Mouse (Mus musculus) ES-Bruce4 (cell line): ENCODE results near the gene Baz2a. TPM values are rescaled to one million over a fixed set of nuclear protein-coding genes. Genes with fewer than 3 reads are reported as not detected.
A peak's percentile ranks its signal among the peaks of the same experiment; 100 is the strongest.
"Not testable (repeated sequence)": the region's sequence is repeated elsewhere in the genome, so short reads cannot be mapped to it uniquely, and the experiment has no call there.

Experiments
- H3K27ac ChIP-seq: 2 replicates; pipeline ENCODE4 v1.5.1; 2012; ENCODE audit warnings: low read length, inconsistent platforms; ENCODE audit not compliant: insufficient read depth
- H3K27me3 ChIP-seq: 2 replicates; pipeline ENCODE4 v1.6.1; 2012; ENCODE audit warnings: mild to moderate bottlenecking, low read length, inconsistent platforms; ENCODE audit not compliant: control insufficient read depth, poor library complexity, insufficient read depth, severe bottlenecking
- H3K36me3 ChIP-seq: 2 replicates; pipeline ENCODE4 v1.6.1; 2012; ENCODE audit warnings: inconsistent platforms, mild to moderate bottlenecking, low read length, moderate library complexity; ENCODE audit not compliant: control insufficient read depth, poor library complexity, insufficient read depth, severe bottlenecking
- H3K4me1 ChIP-seq: one replicate; pipeline ENCODE4 v1.8.1; 2011; ENCODE audit warnings: low read length; ENCODE audit not compliant: control insufficient read depth, insufficient read depth
- H3K4me3 ChIP-seq: 2 replicates; pipeline ENCODE4 v1.5.1; 2011; ENCODE audit warnings: low read depth, mild to moderate bottlenecking, low read length
- H3K9ac ChIP-seq: 2 replicates; pipeline ENCODE4 v1.6.1; 2012; ENCODE audit warnings: low read depth, mild to moderate bottlenecking, inconsistent platforms; ENCODE audit not compliant: poor library complexity, severe bottlenecking
- H3K9me3 ChIP-seq: replicated peaks from 2 replicates; pipeline ENCODE4 v1.6.1; 2012; ENCODE audit warnings: mild to moderate bottlenecking, low read length, inconsistent platforms; ENCODE audit not compliant: control insufficient read depth, poor library complexity, insufficient read depth, severe bottlenecking
- CTCF ChIP-seq: IDR thresholded peaks from one replicate; pipeline ENCODE4 v1.8.1; 2011; ENCODE audit warnings: low read depth, low read length
- EP300 ChIP-seq: IDR thresholded peaks from 2 replicates; pipeline ENCODE4 v1.6.1; 2011; ENCODE audit warnings: low read depth, low read length; ENCODE audit not compliant: insufficient read depth
- POLR2A ChIP-seq: IDR thresholded peaks from one replicate; pipeline ENCODE4 v1.8.1; 2011; ENCODE audit warnings: low read length; ENCODE audit not compliant: insufficient read depth
- polyA plus RNA-seq: library from polyadenylated mRNA; stranded (reverse); fragments of >200 nt; gene quantifications from 2 replicates; pipeline ENCODE4 v1.2.4, GENCODE M21; 2011; ENCODE audit warnings: low read depth; ENCODE audit not compliant: missing spikeins, insufficient read depth, insufficient read length

Baz2a gene
- polyA plus RNA-seq, 1 experiment = 166 TPM

DNA sequence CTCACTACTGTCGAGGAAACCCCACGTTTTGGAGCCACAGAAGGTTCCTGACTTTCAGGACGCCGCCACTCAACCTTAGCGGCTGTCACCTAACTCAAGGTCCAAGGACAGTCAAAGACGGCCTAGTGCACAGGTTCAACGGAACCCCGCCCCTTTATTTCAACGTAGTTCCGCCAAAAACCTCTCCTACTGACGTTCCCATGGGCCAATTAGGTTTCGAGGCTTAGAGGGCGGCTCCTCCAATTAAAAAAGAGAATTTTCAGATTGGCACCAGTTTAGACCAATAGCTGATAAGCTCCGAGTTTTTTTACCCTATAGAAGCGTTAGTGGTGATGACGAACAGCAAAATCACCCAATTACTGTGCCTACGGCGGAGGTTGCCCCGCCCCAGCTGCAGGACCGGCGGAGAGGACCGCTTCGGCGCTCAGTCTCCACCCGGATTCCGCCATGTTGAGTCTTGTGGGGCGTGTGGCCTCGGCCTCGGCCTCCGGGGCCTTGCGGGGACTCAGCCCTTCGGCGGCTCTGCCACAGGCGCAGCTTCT, 8.4 kb upstream of the Baz2a start, which contains the start of gene Atp5b:
TSS of gene Atp5b (plus strand) at position 394 of the 542 bp plus-strand sequence.
- Histone ChIP-seq H3K9ac (peak within 1 kb of the TSS; percentile 87), H3K9me3 (no peaks in the 10 kb centered on the region), H3K36me3 (peaks cover 42% of the 10 kb centered on the region), H3K4me1 (no peaks in the 10 kb centered on the region), H3K27ac (peak within 1 kb of the TSS; percentile 9; the same call in 1 of the 2 replicates), H3K27me3 (no peaks in the 10 kb centered on the region), H3K4me3 (peak within 1 kb of the TSS; percentile 99)
- TF ChIP-seq CTCF (no peak), POLR2A (peak; percentile 79)

DNA sequence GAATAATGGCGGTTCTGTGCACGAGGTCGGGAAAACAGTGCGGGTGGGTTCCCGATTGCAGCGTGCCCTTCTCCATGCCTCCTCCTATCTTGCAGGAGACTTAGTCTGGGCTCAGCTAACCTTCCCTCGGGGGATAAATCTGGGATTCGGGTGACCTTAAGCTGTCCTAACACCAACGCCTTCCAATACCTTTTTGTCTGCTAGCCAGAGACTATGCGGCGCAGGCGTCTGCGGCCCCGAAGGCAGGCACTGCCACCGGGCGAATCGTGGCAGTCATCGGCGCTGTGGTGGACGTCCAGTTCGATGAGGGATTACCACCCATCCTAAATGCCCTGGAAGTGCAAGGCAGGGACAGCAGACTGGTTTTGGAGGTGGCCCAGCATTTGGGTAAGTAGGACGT, 7.7 kb upstream of the Baz2a start:
- Histone ChIP-seq H3K36me3 (peaks cover 46% of the 10 kb centered on the region), H3K9me3 (no peaks in the 10 kb centered on the region), H3K4me3 (peak overlapping the region; percentile 99), H3K4me1 (no peaks in the 10 kb centered on the region), H3K9ac (peak overlapping the region; percentile 87), H3K27ac (peak overlapping the region; percentile 9; the same call in 1 of the 2 replicates), H3K27me3 (no peaks in the 10 kb centered on the region)
- TF ChIP-seq EP300 = no peak
- TF ChIP-seq CTCF = no peak
- no peak for TF ChIP-seq POLR2A

DNA sequence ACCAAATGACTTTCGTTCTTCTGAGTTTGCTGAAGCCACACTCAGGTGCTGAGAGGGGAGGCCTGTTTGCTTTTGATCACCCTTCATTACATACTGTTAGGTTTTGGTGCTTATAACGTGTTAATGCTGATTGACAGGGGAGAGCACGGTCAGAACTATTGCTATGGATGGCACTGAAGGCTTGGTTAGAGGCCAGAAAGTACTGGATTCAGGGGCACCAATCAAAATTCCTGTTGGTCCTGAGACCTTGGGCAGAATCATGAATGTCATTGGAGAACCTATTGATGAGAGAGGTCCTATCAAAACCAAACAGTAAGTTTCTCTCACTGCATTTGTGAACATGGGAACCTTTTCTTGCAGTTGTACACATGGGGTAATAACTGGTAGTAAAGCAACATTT, 7.2 kb upstream of the Baz2a start:
- H3K9ac ChIP-seq = peak overlapping the region; percentile 87
- H3K27me3 ChIP-seq = no peaks in the 10 kb centered on the region
- no peaks in the 10 kb centered on the region for H3K9me3 ChIP-seq
- peaks cover 51% of the 10 kb centered on the region for H3K36me3 ChIP-seq
- TF ChIP-seq POLR2A (no peak), EP300 (no peak), CTCF (no peak)
- H3K4me3 ChIP-seq = peak overlapping the region; percentile 99
- H3K27ac ChIP-seq = 0 out of 2 replicates have a peak overlapping the region, but pooled peaks have one; percentile 9
- H3K4me1 ChIP-seq = no peaks in the 10 kb centered on the region

GRCm38 (mm10) chr10:128086391-128086790, 5.0 kb upstream of the Baz2a start:
- peaks cover 65% of the 10 kb centered on the region for H3K36me3 ChIP-seq
- no peak overlapping the region for H3K4me3 ChIP-seq
- TF ChIP-seq EP300 (no peak), CTCF (peak; percentile 51)

GRCm38 (mm10) chr10:128087216-128087615, 4.2 kb upstream of the Baz2a start:
- not testable (repeated sequence) for H3K4me3 ChIP-seq, H3K4me1 ChIP-seq
- peaks cover 65% of the 10 kb centered on the region for H3K36me3 ChIP-seq

More at GRCm38 (mm10) chr10:128086391-128086790, 5.0 kb upstream of the Baz2a start:
- Histone ChIP-seq H3K4me1 (no peaks in the 10 kb centered on the region), H3K27me3 (no peaks in the 10 kb centered on the region), H3K27ac (no peak overlapping the region), H3K9ac (no peak overlapping the region), H3K9me3 (no peaks in the 10 kb centered on the region)

DNA sequence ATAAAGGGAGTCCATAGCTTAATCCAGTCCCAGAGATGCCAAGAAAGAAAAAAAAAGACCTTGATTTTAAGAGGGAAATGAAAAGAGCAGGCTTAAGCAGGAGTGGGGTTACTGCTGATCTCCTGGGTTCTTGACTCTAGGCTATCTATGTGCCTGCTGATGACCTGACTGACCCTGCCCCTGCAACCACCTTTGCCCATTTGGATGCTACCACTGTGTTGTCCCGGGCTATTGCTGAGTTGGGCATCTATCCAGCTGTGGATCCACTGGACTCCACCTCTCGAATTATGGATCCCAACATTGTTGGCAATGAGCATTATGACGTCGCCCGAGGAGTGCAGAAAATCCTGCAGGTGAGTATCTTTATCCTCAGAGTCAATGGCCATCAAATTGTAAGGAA, 3.2 kb upstream of the Baz2a start:
- TF ChIP-seq CTCF = no peak
- no peak for TF ChIP-seq EP300
- no peak for TF ChIP-seq POLR2A
- Histone ChIP-seq H3K36me3 (peaks cover 65% of the 10 kb centered on the region), H3K4me1 (no peaks in the 10 kb centered on the region), H3K9ac (no peak overlapping the region), H3K27me3 (no peaks in the 10 kb centered on the region), H3K27ac (no peak overlapping the region), H3K9me3 (no peaks in the 10 kb centered on the region), H3K4me3 (no peak overlapping the region)

More at GRCm38 (mm10) chr10:128087216-128087615, 4.2 kb upstream of the Baz2a start:
- not testable (repeated sequence) for H3K27me3 ChIP-seq, H3K9ac ChIP-seq, H3K9me3 ChIP-seq, H3K27ac ChIP-seq
